Mouse (Mus musculus) urinary bladder, adult 18-20 months (tissue): Measurements from ENCODE around the gene Olfr672.
"Not testable (repeated sequence)": the region's sequence is repeated elsewhere in the genome, so short reads cannot be mapped to it uniquely, and the experiment has no call there.

Source experiments
- DNase-seq, 2 experiments: peaks; one replicate each; pipeline ENCODE4 v3.0.0; 2022; ENCODE audit warnings: low spot score in 2 of 2, mixed read lengths in 2 of 2

Gene Olfr672

DNA sequence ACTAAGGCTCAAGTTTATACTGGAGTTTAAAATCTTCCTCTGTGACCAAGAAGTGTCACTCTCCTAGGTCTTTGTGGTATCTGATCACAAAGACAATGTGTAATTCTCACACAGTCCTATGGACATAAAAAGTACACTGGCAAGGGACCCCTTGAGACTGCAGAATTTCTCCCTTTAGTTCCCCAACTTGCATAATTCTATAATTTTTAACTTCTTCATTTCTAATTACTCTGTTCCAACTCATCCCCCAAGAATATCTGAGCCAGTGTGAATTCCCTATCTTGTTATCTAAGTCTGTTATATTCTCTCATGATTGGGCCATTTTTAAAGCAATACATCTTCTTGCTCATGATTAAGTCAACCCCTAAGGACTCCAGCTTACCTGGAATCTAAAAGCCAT lies at the start of gene Olfr672:
Olfr672 (minus strand) TSS at position 101 of the 400 bp plus-strand sequence.
- no peak for DNase-seq

DNA sequence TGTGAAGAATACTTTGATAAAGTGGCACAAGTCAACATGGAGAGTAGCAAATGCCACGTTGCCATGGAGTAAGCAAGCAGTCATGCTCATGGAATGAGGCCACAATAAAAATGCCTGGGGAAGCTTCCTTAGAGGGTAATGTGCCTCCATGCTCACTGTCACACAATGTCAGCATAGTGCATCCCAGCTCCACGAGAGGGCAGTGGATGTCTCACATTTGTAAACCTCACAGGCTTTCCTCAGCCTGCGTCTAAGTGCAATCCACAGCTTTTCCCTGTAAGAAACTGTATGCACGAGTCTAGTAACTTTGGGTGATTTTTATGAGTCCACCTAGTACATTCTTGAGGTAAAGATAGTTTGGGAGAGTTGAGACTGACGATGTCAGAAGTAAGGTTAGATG lies 32.0 kb upstream of the Olfr672 start:
- not testable (repeated sequence) for DNase-seq

DNA sequence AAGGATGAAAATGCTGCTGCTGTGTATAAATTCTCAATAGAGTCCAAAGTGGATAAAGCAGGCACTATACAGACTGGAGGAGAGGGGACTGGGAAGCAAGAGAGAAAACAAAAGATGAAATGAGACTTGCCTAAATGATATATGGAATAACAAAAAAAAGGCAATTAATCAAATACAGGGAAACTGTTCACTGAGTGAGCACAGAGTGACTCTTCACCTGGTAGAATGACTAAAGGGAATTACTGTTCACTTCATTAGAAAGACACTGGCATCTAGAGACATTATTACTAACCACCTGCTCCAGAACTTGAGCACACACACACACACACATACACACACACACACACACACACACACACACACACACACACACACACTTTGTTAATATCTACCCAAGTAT lies 30.6 kb upstream of the Olfr672 start, which contains the start of gene Olfr676:
Olfr676 (plus strand) TSS at position 301 of the 400 bp plus-strand sequence.
- DNase-seq, result no peak

DNA sequence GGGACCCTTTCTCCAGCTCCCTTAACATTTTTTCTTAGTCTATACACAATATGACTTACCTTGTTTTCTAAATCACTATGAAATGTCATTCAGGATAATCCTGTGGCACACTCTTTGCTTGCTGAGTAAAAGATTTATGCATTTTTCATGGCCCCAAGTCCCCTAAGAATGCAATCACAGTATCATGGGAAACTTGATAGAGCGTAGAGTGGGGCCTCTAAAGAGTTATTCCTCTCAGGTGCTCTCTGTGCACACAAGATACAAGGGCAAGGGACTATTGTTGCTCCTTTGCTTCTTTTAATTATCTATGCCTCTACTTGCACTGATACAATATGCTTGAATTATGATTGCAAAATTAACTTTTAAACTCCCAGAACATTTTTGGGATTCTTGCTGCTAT lies 26.5 kb upstream of the Olfr672 start, which contains the start of gene Olfr675:
Olfr675 (minus strand) TSS at position 101 of the 400 bp plus-strand sequence.
- no peak for DNase-seq

DNA sequence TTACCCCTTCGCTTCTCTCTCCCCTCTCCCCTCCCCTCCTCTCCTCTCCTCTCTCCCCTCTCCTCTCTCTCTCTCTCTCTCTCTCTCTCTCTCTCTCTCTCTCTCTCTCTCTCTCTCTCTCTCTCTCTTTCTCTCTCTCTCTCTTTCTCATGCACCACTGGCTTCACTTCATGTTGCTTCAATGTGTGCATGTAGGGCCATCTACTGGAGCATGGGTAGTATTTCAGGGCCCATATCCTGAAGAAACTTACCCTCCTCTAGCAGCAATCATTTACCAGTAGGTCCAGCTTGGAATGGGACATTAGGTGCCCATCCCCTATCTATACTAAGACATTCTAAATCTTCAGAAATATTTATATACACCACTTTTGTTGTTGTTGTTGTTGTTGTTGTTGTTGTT lies 20.7 kb upstream of the Olfr672 start:
- no peak for DNase-seq

DNA sequence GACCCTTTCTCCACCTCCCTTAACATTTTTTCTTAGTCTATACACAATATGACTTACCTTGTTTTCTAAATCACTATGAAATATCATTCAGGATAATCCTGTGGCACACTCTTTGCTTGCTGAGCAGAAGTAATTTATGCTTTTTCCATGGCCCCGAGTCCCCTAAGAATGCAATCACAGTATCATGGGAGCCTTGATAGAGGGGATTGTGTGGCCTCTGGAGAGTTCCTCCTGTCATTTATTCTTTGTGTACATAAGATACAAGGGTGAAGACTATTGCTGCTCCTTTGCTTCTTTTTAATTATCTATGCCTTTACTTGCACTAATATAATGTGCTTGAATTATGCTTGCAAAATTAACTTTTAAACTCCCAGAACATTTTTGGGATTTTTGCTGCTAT lies 22.8 kb downstream of the Olfr672 start, which contains the start of gene Olfr671:
Olfr671 (minus strand) TSS at position 101 of the 400 bp plus-strand sequence.
- DNase-seq, result no peak

DNA sequence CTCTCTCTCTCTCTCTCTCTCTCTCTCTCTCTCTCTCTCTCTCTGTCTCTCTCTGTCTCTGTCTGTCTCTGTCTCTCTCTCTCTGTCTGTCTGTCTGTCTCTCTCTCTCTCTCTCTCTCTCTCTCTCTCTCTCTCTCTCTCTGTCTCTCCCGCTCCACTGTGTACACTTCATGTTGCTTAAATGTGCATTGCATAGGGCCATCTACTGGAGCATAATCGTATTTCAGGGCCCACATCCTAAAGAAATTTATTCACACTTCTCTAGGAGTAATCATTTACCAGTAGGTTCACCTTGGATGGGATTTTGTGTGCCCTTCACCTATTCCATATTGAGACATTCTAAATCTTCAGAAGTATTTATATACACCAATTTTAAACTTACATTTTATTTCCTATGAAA lies 29.3 kb downstream of the Olfr672 start:
- not testable (repeated sequence) for DNase-seq

DNA sequence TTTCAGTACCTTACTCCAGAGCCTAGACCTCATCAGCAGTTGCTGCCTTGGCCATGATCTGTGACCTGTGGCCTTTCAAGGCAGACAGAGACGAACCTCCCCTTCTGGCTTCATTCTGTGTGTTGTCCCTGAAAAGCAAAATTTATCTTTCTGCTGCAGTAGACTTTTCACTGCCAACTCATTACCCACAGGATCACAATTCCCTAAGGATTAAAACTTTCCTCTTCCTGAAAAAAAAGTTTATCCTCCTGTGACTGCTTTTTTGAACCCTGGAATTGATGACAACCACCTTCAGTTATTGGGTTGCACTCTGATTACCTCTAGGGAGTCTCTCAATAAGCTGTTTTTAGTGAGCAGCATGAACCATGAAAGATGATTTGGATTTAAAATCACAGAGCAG lies 39.3 kb downstream of the Olfr672 start, which contains the start of gene Olfr670:
Olfr670 (minus strand) TSS at position 101 of the 400 bp plus-strand sequence.
- DNase-seq, result no peak

DNA sequence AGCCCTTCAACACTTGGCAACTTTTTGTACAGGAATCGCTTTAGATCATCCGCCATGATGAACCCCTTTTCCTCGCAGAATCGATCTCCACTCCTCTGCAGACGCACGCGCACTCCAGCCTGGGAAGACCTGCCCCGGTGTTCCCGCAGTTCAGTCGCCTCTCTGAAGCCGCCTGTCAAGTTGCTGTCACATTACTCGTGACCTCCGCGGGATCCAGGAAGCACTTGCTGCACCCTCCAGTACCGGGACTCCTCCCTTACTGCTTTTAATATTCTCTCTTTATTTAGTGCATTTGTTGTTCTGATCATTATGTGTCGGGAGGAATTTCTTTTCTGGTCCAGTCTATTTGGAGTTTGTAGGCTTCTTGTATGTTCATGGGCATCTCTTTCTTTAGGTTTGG lies 51.6 kb downstream of the Olfr672 start:
- not testable (repeated sequence) for DNase-seq
